Mouse (Mus musculus): ENCODE data around the gene Hinfp.
A peak's percentile ranks its signal among the peaks of the same experiment; 100 is the strongest.

Hinfp gene

DNA sequence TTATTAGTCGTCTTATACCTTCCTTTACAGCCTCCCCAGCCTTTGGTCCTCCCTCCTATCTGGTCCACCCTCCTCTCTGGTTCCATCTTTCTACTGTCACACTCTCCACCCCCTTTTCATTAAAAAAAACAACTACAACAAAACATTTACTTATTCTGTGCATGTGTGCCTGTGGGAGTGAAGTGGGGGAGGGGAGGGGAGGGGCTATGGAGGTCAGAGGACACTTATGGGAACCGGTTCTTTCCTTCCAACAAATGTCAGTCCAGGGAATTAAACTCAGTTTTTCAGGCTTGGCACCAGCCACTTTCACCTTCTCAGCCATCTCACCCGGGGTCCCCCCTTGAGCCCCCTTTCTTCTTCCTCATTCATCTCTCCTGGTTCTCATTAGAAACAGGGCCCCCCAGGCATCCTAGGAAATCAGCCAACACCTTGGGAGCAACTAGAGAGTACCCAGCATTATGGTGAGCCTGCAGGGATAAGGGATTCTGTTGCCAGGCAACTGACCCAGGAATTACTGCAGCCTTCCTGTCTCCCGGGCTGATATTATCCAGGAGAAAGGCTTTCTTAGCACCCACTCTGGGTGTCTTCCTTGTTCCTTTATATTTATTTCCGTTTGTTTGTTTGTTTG, 50.8 kb downstream of the Hinfp start:
- peak; percentile 37 for DNase-seq

DNA sequence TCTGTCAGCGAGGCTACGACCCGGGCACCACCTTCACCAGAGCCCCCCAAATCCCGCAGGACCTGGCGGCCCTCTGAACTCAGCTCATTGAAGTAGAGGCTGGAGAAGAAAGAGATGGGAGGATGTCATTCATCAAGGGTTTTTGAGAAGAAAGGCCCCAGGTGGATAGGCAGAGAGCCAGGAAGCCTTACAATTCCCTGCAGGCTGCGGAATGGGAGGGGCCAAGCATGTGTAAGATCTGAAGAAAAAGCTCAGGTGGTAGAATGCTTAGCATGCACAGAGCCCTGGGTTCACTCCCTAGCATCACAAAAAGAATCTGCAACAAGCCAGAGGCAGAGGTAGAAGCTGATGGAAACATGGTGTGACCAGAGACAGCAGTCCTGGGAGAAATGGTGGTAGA, 52.0 kb downstream of the Hinfp start:
- DNase-seq, result no peak

DNA sequence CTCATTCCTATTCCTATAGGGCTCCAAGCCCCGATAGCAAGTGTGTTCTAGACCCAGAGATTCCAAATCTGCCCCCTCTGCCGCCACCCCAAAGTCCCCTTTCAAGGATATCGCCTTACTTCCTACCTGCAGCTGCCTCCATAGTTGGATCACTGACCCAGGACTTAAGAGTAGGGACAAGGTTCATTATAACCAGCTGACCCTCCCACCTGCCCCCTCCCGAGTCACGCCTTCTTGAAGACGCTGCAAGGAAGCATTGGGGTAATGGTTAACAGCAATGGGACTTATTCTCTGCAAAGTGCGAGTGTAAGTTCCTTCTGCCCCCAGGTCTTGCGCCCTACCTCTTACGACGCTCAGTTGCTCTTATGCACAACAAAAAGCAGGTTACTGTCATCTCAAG, 54.2 kb downstream of the Hinfp start, which contains the start of gene Pdzd3:
Gene Pdzd3 (minus strand): TSS at position 158 of the 400 bp plus-strand sequence.
- no peak for DNase-seq

DNA sequence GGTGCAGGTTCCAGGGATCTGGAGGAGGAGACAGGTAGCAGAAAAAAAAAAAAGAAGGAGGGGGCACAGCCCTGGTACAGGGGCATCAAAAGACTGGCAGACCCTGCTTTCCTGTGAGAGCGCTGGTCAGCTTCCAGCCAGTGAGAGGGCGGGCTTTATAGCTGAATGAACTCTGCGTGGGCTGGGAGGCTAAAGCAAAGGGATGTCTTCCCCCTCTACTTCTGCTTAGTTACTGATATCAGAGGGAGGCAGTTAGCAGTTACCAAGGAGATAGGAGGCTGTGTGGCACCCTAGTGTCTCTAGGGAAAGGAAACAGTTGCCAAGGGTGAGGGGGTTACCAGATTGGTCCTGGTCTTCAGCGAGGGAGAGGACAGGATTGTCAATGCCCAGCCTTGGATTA, 55.0 kb downstream of the Hinfp start:
- DNase-seq, result no peak

DNA sequence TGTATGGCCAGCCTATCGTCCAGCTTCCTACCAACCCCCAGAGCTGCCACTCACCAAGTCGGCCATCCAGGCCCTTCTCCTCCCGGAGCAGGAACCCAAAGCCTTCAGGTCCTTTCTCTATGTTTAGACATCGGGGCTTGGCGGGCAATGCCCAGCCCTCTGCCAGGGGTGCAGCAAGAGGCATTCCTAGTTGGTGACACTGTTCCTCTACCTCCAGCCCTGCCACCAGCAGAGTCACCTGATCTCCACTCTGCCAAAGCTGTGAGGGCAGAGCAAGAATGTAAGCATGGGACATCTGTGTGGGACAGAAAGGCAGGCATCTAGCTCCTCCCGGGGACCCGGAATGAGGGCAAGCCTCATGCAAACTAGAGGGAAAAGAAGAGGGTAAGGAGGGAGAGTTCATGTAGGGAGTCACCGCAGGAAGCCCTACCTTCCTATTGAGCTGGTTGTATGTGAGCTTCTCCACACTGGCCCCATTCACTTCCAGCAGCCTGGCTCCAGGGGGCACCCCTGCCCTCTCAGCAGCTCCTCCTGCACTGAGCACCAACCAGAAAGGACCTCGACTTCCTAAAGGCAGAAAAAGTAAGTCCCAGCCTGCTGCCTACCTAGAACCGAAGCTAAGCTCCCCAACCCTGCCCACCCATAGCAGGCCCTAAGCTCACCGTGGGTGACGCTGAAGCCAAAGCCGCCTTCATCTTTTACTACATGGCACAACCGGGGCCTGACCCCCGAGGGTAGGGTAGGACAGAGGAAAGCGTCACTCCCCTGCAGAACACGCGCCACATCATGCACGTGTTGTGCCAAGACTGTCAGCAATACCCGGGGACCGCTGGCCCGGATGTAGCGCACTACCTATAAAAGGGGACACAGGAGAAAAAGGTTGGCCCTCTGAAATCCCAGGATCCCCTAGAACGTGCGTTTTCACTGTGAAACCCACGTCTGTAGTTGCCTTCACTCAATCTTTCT, 56.0 kb downstream of the Hinfp start:
- DNase-seq, result peak; percentile 70

DNA sequence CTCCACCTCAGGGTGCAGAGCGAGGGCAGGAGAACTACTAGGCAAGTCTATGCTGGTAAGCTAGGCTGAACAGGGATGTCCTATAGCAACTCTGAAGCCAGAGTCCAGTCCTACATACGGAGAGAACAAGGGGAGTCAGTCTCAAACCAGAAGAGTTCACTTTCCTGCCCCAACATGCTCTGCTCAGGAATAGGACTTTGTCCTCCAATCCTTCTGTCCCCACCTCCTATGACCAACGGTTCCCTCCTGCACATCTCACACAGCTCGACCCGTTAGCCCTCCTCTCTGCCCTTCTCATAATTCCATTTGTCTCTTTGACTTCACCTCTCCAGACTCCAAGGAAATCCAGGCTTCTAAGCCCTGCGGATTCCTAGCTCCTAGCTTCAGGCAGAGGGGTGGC, 57.6 kb downstream of the Hinfp start:
- DNase-seq, result no peak

DNA sequence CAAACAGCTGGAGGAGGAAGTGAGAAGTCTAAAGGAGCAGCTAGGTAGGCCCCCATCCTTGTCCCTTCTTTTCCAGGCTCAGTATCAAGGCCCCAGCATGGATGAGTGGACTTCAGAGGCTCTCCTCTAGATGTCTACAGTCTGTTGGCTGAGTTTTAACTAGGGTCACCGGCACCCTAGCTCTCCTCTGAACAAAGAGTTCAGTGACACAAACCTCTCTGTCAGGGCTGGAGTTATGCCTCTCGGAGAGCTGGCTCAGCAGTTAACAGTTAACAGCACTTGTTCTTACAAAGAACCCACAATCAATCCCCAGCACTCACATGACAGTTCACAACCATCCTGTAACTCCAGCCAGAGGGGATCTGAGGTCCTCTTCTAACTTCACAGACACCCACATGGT, 61.9 kb downstream of the Hinfp start:
- no peak for DNase-seq
